Mouse (Mus musculus): ENCODE data around the gene Sox2.

- no peak for TF ChIP-seq CTCF (IDR thresholded peaks at IDR 0.05; ENCODE audit: extremely low read depth, insufficient read depth, insufficient read length, insufficient replicate concordance)
- TF ChIP-seq POLR2A (IDR thresholded peaks at IDR 0.05; ENCODE audit: low read depth, low read length) = no peak
Measured at GRCm38 (mm10) chr3:34657701-34658090, 7.5 kb downstream of the Sox2 start.
